Mouse (Mus musculus) brain, adult 2 months (tissue): ENCODE results near the gene Slit2.

Experiments used
- DNase-seq: peaks from one replicate; pipeline ENCODE4 v3.0.0; 2011; ENCODE audit warnings: low read depth, low spot score

The Slit2 gene

DNA sequence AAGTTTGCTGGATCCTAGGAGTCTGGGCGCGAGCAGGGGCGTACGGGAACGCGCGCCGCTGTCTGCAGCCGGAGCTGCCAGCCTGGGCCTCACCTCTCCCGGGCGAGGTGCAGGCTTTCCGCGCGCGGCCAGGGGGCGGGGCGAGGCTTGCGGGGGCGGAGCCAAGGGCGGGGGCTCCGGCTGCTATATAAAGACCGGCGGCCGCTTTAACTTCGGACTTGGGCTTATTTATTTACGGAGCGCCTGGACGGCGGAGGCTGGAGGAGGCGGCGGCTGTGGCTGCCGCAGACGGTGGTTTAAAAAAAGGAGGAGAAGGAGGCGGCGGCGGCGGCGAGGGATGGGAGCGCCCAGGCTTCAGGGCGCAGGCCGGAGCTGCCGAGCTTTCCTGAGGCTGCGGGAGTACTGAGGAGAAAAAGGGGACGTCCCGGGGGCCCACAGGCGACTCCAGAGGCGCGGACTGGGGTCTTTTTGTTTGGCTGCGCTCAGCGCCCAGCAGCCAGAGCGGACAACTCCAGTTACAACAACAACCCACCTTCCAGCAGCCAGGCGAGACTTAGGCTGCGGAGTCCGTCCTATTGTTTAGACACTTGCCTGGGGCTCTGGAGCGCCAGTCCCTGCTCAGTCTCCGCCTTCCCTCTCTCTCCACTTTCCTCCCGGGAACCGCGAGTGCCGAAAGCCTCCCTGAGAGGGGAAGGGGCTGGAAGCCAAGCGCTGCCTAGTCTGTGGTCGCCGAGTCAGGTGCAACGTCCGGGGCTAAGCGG, at the start of gene Slit2:
Slit2 (plus strand) TSS at position 198 of the 761 bp plus-strand sequence.
- DNase-seq, result peak; percentile 54

GRCm38 (mm10) chr5:47938586-47939372, 44.2 kb upstream of the Slit2 start:
- DNase-seq, result no peak

DNA sequence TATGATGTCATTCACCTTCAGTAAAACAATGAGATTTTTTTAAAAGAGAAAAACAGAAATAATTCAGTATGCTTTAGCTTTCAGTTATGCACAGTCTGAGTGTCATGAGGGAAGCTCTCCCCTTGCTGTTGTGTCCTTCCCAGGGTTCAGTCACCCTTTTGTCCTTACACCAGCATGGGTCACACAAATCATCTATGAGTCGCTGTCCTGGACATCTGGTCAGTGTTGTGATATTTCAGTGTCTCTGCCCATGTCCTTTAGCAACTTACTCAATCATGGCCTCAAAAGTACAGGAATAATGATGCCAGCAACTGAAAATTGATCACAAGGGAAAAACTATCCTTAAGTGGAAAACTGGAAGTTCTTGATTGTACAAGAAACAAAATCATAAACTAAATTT, 26.5 kb upstream of the Slit2 start:
- no peak for DNase-seq

DNA sequence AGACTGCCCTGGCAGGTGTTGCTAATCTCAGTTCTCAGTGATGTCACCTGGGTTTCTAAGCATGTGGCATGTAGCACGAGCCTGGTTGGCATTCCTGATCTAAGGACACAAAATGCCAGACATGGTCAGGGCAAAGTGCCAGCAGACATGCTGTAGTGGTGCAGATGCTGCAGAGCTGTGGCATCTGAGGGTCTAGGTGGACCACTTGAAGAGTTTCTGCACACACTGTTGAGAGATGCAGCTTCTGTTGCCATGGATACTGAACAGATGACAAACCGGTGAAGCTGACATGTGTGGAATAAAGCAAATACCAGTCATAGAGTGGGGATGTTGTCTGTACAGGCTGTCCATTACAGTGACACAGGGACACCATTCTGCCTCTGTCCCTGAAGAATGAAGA, 7.1 kb upstream of the Slit2 start:
- DNase-seq, result no peak

- peak; percentile 51 for DNase-seq
These were observed 3.6 kb upstream of the Slit2 start for GRCm38 (mm10) chr5:47979371-47979770.

DNA sequence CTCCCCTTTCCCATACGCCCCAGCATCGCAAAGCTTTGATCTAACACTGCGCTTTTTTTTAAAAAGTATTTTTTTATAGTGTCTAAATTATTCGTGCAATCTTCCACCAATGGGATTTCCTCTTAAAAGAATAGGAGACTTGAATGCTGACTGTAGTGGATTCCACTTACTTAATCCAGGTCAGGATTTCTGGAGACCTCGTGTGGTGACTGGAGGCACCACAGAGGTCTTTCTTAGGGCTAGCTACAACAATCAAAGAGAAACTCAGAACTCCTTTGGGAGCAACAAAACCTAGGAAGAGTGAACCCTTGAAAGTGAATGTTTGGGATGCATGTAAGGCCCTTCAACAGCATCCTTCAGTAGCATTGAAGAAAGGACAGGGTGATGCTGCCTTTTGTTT, 2.5 kb upstream of the Slit2 start:
- DNase-seq, result peak; percentile 10

DNA sequence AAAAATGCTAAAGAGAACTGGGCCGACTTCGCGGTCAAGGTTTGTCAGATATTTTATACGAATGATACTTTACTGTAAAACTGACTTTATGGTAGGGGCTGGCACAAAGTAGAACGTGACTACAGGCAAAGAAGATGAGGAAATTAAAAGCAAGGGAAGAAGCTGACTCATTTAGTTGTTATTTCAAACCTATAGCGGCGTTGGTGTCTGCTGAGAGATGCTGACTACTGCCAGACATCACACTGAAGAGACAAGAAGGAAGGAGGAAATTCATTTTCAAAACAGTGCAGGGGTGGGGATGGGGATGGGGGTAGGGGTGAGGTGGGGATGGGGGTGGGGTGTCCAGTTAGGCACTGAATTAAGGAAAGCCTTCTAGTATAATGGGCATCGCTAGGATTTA, 987 bp upstream of the Slit2 start:
- DNase-seq, result peak; percentile 54

DNA sequence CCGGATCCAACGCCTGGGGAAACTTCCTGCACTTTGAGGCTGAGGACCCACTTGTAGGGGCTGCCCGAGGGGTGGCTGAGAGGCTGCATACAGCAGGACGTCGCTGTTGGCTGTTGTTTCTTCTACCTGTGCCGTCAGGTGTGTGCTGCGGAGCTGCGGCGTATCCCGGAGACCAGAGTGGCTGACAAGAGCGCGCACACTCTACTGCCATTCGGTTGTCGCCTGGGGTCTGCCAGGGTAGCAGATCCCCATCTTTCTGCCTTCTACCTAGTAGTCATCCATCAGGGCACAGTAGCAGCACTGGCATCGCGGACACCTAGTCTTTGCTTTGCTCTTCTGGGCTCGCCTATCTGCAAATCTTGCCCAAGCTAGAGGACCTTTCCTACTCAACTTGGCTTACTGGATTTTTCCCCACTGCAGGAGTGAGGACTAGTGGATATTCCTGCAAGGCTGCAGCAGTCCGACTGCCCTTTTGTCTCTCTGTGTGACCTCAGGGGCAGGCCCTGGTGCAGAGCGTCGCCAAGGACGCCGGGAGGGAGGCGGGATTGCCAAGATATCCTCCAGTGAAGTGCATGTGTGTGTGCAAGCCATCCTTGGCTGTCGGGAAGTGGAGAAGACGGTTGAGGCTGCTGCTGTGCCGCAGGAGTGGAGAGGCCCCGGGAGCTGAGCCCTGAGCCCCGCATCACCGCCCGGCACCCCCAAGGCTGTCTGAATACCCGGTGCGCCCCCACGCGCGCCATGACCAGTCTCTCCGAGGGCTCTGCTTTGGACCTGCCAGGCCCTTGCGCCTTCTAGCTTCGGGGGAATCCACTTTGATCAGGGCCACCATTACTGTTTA, 1.0 kb downstream of the Slit2 start:
- DNase-seq, result peak; percentile 8

DNA sequence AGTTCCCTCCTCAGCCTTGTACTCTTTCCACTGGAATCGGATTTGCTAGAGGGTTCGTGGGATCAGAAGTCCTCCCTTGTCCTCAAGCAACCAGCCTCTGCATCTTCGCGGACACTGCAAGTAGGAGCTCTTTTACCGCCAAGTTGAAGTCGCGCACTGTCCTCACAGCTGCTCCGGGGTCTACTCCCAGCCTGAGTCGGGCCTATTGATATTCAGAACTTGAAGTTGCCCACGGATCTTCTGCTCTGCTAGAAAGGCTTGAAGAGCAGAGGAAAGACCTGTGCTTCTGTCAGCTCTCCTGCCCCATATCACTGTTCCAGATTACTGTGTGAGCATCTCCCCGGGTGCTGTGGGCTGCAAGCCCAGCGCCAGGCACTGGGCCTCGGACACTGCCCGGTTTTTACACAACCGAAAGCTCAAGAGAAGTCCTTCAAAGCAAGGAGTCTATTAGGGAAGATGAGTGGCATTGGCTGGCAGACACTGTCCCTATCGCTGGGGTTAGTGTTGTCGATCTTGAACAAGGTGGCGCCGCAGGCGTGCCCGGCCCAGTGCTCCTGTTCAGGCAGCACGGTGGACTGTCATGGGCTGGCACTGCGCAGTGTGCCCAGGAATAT, 1.8 kb downstream of the Slit2 start:
- peak; percentile 27 for DNase-seq

GRCm38 (mm10) chr5:47985198-47985631, 2.3 kb downstream of the Slit2 start:
- DNase-seq, result no peak

- DNase-seq, result peak; percentile 41
These were observed 3.1 kb downstream of the Slit2 start for GRCm38 (mm10) chr5:47985901-47986670.

- no peak for DNase-seq
These were observed 8.0 kb downstream of the Slit2 start for GRCm38 (mm10) chr5:47990926-47991325.

DNA sequence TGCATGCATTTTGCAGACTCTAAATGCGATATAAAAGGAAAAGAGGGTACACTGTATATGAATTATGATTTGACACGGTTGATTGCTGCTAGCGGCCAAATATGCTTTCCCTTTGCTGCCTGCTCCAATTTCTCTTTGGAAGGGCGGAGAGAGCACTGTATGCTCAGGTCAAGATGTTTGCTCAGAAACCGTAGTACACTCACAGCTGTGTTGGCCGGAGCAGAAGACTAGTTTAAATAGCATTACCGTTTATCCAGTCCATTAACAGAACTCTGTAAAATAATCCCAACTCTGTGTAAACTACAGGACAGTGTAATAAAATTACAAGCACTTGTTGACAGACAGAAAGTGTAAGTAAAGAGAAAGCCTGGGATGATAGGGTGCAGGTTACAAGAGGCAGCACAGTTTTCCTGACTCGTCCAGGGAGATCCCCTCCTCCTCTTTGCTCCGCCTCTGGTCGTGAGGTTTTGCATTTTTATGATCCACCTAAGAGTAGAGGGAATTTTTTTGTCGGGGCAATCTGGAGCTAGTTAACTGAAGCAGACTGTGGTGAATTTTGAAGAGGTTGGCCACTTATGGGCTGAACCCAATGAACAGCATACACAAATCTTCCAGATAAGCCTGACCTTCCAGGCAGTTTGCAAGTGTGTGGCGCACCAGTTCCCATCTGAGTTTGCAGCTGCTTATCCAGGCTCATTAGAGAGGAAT, 20.9 kb downstream of the Slit2 start:
- DNase-seq, result no peak

- DNase-seq, result no peak
These were observed 22.6 kb downstream of the Slit2 start for GRCm38 (mm10) chr5:48005533-48005932.

- DNase-seq, result no peak
These were observed 23.1 kb downstream of the Slit2 start for GRCm38 (mm10) chr5:48006059-48006458.

DNA sequence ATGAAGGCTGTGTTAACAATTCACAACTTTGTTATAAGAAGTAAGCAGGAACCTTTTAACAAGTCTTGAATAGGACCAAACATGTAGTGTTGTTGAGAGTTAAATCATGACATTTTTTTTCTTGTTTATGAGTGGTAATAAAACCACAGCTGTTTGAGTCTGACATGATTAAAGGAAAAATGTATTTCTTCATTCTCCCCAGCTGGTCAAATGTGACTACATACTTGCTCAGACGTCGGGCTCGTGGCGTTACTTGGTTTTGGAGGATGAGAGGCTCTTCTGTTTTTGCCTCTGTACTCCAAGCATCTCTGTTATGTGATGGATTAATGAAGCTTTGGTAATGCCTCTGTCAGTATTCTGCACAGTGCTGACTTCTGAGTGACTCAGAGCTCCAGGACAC, 40.5 kb downstream of the Slit2 start:
- no peak for DNase-seq

- DNase-seq, result no peak
These were observed 51.9 kb downstream of the Slit2 start for GRCm38 (mm10) chr5:48034875-48035274.

GRCm38 (mm10) chr5:48038033-48038432, 55.1 kb downstream of the Slit2 start:
- peak; percentile 57 for DNase-seq

- peak; percentile 6 for DNase-seq
These were observed 66.2 kb downstream of the Slit2 start for GRCm38 (mm10) chr5:48048986-48049751.
